Mouse (Mus musculus) brain, adult 2 months (tissue): ENCODE measurements around the gene Ppp1r12a.

ENCODE experiments used
- DNase-seq: peaks from one replicate; pipeline ENCODE4 v3.0.0; 2011; ENCODE audit warnings: low read depth, low spot score

Ppp1r12a gene

GRCm38 (mm10) chr10:108161261-108162256 lies at the start of gene Ppp1r12a:
TSS of gene Ppp1r12a (plus strand) at chr10:108162193.
- peak; percentile 98 for DNase-seq

- DNase-seq = peak; percentile 17
Measured at GRCm38 (mm10) chr10:108113361-108114237, 48.4 kb upstream of the Ppp1r12a start.

- peak; percentile 32 for DNase-seq
Measured at GRCm38 (mm10) chr10:108118200-108119163, 43.5 kb upstream of the Ppp1r12a start.

GRCm38 (mm10) chr10:108119416-108119815 lies 42.6 kb upstream of the Ppp1r12a start:
- DNase-seq = no peak

GRCm38 (mm10) chr10:108124934-108125599 lies 36.9 kb upstream of the Ppp1r12a start:
- DNase-seq = no peak

GRCm38 (mm10) chr10:108129167-108129566 lies 32.8 kb upstream of the Ppp1r12a start:
- DNase-seq = no peak

- DNase-seq = no peak
Measured at GRCm38 (mm10) chr10:108131858-108132257, 30.1 kb upstream of the Ppp1r12a start.

GRCm38 (mm10) chr10:108133253-108133652 lies 28.7 kb upstream of the Ppp1r12a start:
- peak; percentile 11 for DNase-seq

- no peak for DNase-seq
Measured at GRCm38 (mm10) chr10:108133745-108134144, 28.2 kb upstream of the Ppp1r12a start.

GRCm38 (mm10) chr10:108138347-108138746 lies 23.6 kb upstream of the Ppp1r12a start:
- no peak for DNase-seq

- no peak for DNase-seq
Measured at GRCm38 (mm10) chr10:108139788-108140187, 22.2 kb upstream of the Ppp1r12a start.

- no peak for DNase-seq
Measured at GRCm38 (mm10) chr10:108140742-108141141, 21.3 kb upstream of the Ppp1r12a start.

GRCm38 (mm10) chr10:108143991-108144525 lies 17.9 kb upstream of the Ppp1r12a start:
- DNase-seq = no peak

- no peak for DNase-seq
Measured at GRCm38 (mm10) chr10:108145701-108146100, 16.3 kb upstream of the Ppp1r12a start.

GRCm38 (mm10) chr10:108147031-108147430 lies 15.0 kb upstream of the Ppp1r12a start:
- DNase-seq = no peak

GRCm38 (mm10) chr10:108153301-108153700 lies 8.7 kb upstream of the Ppp1r12a start:
- DNase-seq = no peak

- peak; percentile 33 for DNase-seq
Measured at GRCm38 (mm10) chr10:108155042-108155686, 6.8 kb upstream of the Ppp1r12a start.

- DNase-seq = no peak
Measured at GRCm38 (mm10) chr10:108155687-108156067, 6.3 kb upstream of the Ppp1r12a start.

GRCm38 (mm10) chr10:108156128-108156527 lies 5.9 kb upstream of the Ppp1r12a start:
- no peak for DNase-seq

- DNase-seq = no peak
Measured at GRCm38 (mm10) chr10:108159002-108159401, 3.0 kb upstream of the Ppp1r12a start.
